Mouse (Mus musculus): ENCODE data around the gene Ehbp1l1. TPM values are rescaled to one million over a fixed set of nuclear protein-coding genes. Genes with fewer than 3 reads are reported as not detected.

Gene Ehbp1l1
- polyA plus RNA-seq, 1 experiment from 2014 or later = 5.4 TPM

DNA sequence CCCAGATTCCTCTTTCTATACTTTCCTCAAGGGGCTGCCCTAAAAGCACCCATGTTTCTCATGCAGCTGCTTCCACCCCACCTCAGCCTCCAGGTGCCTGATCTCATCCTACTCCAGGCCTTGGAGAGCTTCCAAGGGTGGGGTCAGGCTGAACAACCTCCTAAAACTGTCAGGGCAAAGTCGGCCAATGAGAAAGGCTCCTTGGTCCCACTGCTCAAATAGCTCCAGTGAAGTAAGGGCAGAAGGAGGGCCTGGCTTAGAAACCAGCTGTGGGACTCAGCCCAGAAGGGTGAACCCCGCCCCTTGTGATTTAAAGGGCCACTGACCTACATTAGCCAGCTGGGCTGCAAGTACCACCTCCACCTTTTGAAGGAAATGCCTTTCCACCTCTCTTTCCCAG is 12.4 kb downstream of the Ehbp1l1 start:
- ATAC-seq (ENCODE audit: low FRiP score) (no peak), DNase-seq (ENCODE audit: low spot score, missing footprints) (no peak)
- Histone ChIP-seq H3K27me3 (ENCODE audit: control insufficient read depth, insufficient read depth, low read length) (no peaks in the 10 kb centered on the region), H3K4me1 (ENCODE audit: control insufficient read depth, insufficient read depth, low read length) (peaks cover 19% of the 10 kb centered on the region), H3K27ac (ENCODE audit: low read depth, low read length) (no peak overlapping the region), H3K9me3 (ENCODE audit: control insufficient read depth, low read length) (no peaks in the 10 kb centered on the region), H3K4me2 (no peak overlapping the region), H3K4me3 (ENCODE audit: low read depth, low read length) (no peak overlapping the region), H3K9ac (ENCODE audit: low read length) (no peak overlapping the region), H3K36me3 (ENCODE audit: control insufficient read depth, insufficient read depth, low read length) (peaks cover 2% of the 10 kb centered on the region; the same call in 1 of the 2 replicates)
- 14% methylated on average over 2 of the region's 2 CpGs for WGBS

- no peak for DNase-seq (ENCODE audit: low spot score, missing footprints)
- WGBS = 79% methylated on average over 5 of the region's 5 CpGs
- peaks cover 6% of the 10 kb centered on the region; the same call in 1 of the 2 replicates for H3K36me3 ChIP-seq (ENCODE audit: control insufficient read depth, insufficient read depth, low read length)
- no peaks in the 10 kb centered on the region for H3K9me3 ChIP-seq (ENCODE audit: control insufficient read depth, low read length)
- H3K4me1 ChIP-seq (ENCODE audit: control insufficient read depth, insufficient read depth, low read length) = peaks cover 19% of the 10 kb centered on the region
- H3K4me2 ChIP-seq = no peak overlapping the region
- H3K9ac ChIP-seq (ENCODE audit: low read length) = no peak overlapping the region
- no peak overlapping the region for H3K4me3 ChIP-seq (ENCODE audit: low read depth, low read length)
- H3K27ac ChIP-seq (ENCODE audit: low read depth, low read length) = no peak overlapping the region
- no peak for ATAC-seq (ENCODE audit: low FRiP score)
- no peaks in the 10 kb centered on the region for H3K27me3 ChIP-seq (ENCODE audit: control insufficient read depth, insufficient read depth, low read length)
Measured at GRCm38 (mm10) chr19:5713255-5713654, 12.9 kb downstream of the Ehbp1l1 start.

DNA sequence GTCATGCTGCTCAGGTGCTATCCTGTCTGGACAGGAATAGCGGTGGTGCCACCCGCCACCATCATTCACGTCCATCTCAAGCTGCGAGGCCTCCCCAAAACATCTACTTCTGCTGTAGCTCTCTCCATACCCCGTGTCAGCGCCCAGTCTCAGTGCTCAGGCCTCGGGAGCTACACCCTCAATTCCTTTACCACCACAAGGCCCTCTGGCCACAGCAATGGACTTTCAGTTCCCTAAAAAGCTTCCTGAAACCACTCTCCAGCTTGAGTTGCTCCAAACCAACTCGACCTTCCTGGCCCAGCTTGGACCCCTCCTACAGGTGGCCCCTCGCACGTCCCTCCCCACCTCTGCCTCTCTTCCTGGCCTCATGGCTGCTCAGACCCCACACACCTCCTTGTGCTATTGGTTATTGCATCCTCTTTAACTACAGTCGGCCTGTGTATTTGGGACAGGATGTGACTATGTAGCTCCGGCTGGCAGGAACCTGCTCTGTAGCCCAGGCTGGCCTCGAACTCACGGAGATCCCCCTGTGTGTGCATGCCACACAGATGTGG is 14.1 kb downstream of the Ehbp1l1 start:
- no peak overlapping the region for H3K4me2 ChIP-seq
- H3K9ac ChIP-seq (ENCODE audit: low read length) = no peak overlapping the region
- H3K27me3 ChIP-seq (ENCODE audit: control insufficient read depth, insufficient read depth, low read length) = no peaks in the 10 kb centered on the region
- 92% methylated on average over 14 of the region's 14 CpGs for WGBS
- ATAC-seq (ENCODE audit: low FRiP score) (no peak), DNase-seq (ENCODE audit: low spot score, missing footprints) (no peak)
- no peak overlapping the region for H3K27ac ChIP-seq (ENCODE audit: low read depth, low read length)
- no peak overlapping the region for H3K4me3 ChIP-seq (ENCODE audit: low read depth, low read length)
- peaks cover 12% of the 10 kb centered on the region for H3K36me3 ChIP-seq (ENCODE audit: control insufficient read depth, insufficient read depth, low read length)
- no peaks in the 10 kb centered on the region for H3K9me3 ChIP-seq (ENCODE audit: control insufficient read depth, low read length)
- H3K4me1 ChIP-seq (ENCODE audit: control insufficient read depth, insufficient read depth, low read length) = peaks cover 17% of the 10 kb centered on the region

- DNase-seq (ENCODE audit: low spot score, missing footprints) = peak; percentile 91
- Histone ChIP-seq H3K36me3 (ENCODE audit: control insufficient read depth, insufficient read depth, low read length) (peaks cover 12% of the 10 kb centered on the region), H3K9ac (ENCODE audit: low read length) (no peak overlapping the region), H3K4me2 (no peak overlapping the region), H3K9me3 (ENCODE audit: control insufficient read depth, low read length) (no peaks in the 10 kb centered on the region), H3K4me3 (ENCODE audit: low read depth, low read length) (no peak overlapping the region), H3K27ac (ENCODE audit: low read depth, low read length) (no peak overlapping the region), H3K27me3 (ENCODE audit: control insufficient read depth, insufficient read depth, low read length) (no peaks in the 10 kb centered on the region), H3K4me1 (ENCODE audit: control insufficient read depth, insufficient read depth, low read length) (peaks cover 10% of the 10 kb centered on the region)
- WGBS = 8% methylated on average over 3 of the region's 3 CpGs
- ATAC-seq (ENCODE audit: low FRiP score) = no peak
Measured at GRCm38 (mm10) chr19:5711218-5711617, 14.9 kb downstream of the Ehbp1l1 start.

GRCm38 (mm10) chr19:5710581-5710980 is 15.5 kb downstream of the Ehbp1l1 start:
- peaks cover 12% of the 10 kb centered on the region for H3K36me3 ChIP-seq (ENCODE audit: control insufficient read depth, insufficient read depth, low read length)
- no peaks in the 10 kb centered on the region for H3K9me3 ChIP-seq (ENCODE audit: control insufficient read depth, low read length)
- DNase-seq (ENCODE audit: low spot score, missing footprints) (no peak), ATAC-seq (ENCODE audit: low FRiP score) (no peak)
- no peak overlapping the region for H3K4me3 ChIP-seq (ENCODE audit: low read depth, low read length)
- no peak overlapping the region for H3K27ac ChIP-seq (ENCODE audit: low read depth, low read length)
- H3K4me2 ChIP-seq = no peak overlapping the region
- H3K4me1 ChIP-seq (ENCODE audit: control insufficient read depth, insufficient read depth, low read length) = peaks cover 4% of the 10 kb centered on the region
- no peaks in the 10 kb centered on the region for H3K27me3 ChIP-seq (ENCODE audit: control insufficient read depth, insufficient read depth, low read length)
- WGBS = 75% methylated on average over 8 of the region's 8 CpGs
- H3K9ac ChIP-seq (ENCODE audit: low read length) = no peak overlapping the region

- Histone ChIP-seq H3K9me3 (ENCODE audit: control insufficient read depth, low read length) (no peaks in the 10 kb centered on the region), H3K4me1 (ENCODE audit: control insufficient read depth, insufficient read depth, low read length) (no peaks in the 10 kb centered on the region), H3K9ac (ENCODE audit: low read length) (no peak overlapping the region), H3K4me2 (no peak overlapping the region), H3K36me3 (ENCODE audit: control insufficient read depth, insufficient read depth, low read length) (peaks cover 12% of the 10 kb centered on the region), H3K27ac (ENCODE audit: low read depth, low read length) (no peak overlapping the region), H3K4me3 (ENCODE audit: low read depth, low read length) (no peak overlapping the region), H3K27me3 (ENCODE audit: control insufficient read depth, insufficient read depth, low read length) (no peaks in the 10 kb centered on the region)
- 88% methylated on average over 6 of the region's 6 CpGs for WGBS
- DNase-seq (ENCODE audit: low spot score, missing footprints) = no peak
- no peak for ATAC-seq (ENCODE audit: low FRiP score)
Measured at GRCm38 (mm10) chr19:5710068-5710467, 16.0 kb downstream of the Ehbp1l1 start.

- no peak overlapping the region for H3K4me2 ChIP-seq
- H3K4me1 ChIP-seq (ENCODE audit: control insufficient read depth, insufficient read depth, low read length) = no peaks in the 10 kb centered on the region; the same call in 1 of the 2 replicates
- H3K9me3 ChIP-seq (ENCODE audit: control insufficient read depth, low read length) = no peaks in the 10 kb centered on the region
- no peak for ATAC-seq (ENCODE audit: low FRiP score)
- H3K27ac ChIP-seq (ENCODE audit: low read depth, low read length) = no peak overlapping the region
- H3K4me3 ChIP-seq (ENCODE audit: low read depth, low read length) = no peak overlapping the region
- H3K27me3 ChIP-seq (ENCODE audit: control insufficient read depth, insufficient read depth, low read length) = no peaks in the 10 kb centered on the region
- 45% methylated on average over 10 of the region's 10 CpGs for WGBS
- no peak for DNase-seq (ENCODE audit: low spot score, missing footprints)
- no peak overlapping the region for H3K9ac ChIP-seq (ENCODE audit: low read length)
- H3K36me3 ChIP-seq (ENCODE audit: control insufficient read depth, insufficient read depth, low read length) = peaks cover 24% of the 10 kb centered on the region
Measured at GRCm38 (mm10) chr19:5704801-5705571, 21.1 kb downstream of the Ehbp1l1 start.

DNA sequence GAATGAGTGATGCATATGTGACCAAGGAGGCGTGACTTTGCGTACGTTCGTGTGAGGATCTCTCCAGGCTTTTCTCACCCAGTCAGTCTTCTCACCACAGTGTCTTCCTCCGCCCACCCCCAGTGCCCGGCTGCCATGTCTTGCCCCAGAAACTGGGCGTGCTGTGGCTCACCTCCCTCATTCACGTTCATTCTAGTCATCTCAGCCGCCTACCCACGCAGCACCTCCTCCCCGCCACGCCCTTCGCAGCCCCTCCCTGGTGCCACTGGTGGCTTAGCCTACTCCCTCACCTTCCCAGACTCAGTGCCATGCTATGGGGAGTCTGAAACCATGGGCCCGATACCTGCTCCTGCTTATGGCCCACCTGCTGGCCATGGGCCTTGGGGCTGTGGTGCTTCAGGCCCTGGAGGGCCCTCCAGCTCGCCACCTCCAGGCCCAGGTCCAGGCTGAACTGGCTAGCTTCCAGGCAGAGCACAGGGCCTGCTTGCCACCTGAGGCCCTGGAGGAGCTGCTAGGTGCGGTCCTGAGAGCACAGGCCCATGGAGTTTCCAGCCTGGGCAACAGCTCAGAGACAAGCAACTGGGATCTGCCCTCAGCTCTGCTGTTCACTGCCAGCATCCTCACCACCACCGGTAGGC is 21.8 kb downstream of the Ehbp1l1 start, which contains the start of gene Kcnk7:
TSS of gene Kcnk7 (plus strand) at position 205 of the 638 bp plus-strand sequence.
- Histone ChIP-seq H3K9me3 (ENCODE audit: control insufficient read depth, low read length) (no peaks in the 10 kb centered on the region), H3K27me3 (ENCODE audit: control insufficient read depth, insufficient read depth, low read length) (no peaks in the 10 kb centered on the region), H3K9ac (ENCODE audit: low read length) (no peak within 1 kb of the TSS; the same call in 1 of the 2 replicates), H3K4me2 (no peak within 1 kb of the TSS), H3K27ac (ENCODE audit: low read depth, low read length) (no peak within 1 kb of the TSS), H3K4me3 (ENCODE audit: low read depth, low read length) (no peak within 1 kb of the TSS), H3K36me3 (ENCODE audit: control insufficient read depth, insufficient read depth, low read length) (peaks cover 24% of the 10 kb centered on the region), H3K4me1 (ENCODE audit: control insufficient read depth, insufficient read depth, low read length) (no peaks in the 10 kb centered on the region; the same call in 1 of the 2 replicates)
- WGBS = 77% methylated on average over 17 of the region's 17 CpGs
- DNase-seq (ENCODE audit: low spot score, missing footprints) (no peak), ATAC-seq (ENCODE audit: low FRiP score) (no peak)
